8 mouse cellular contexts compared by ENCODE assay signal in genomic region chr5:30711147-30712001, GRCm38 (mm10). TPM values are rescaled to one million over a fixed set of nuclear protein-coding genes. Genes with fewer than 3 reads are reported as not detected.
DNase-seq lines count a peak whose midpoint lies in the region; ATAC-seq and TF ChIP-seq lines count a peak whose summit lies in the region.

Dpysl5 (plus strand) TSS chr5:30711564.

- H3K4me1 ChIP-seq in CH12.LX (ENCODE audit: control insufficient read depth in 1 of 2, insufficient read depth in 2 of 2) = peaks cover 15 to 43% of the 10 kb centered on the region in 2 experiments
- no peaks in the 10 kb centered on the region; the same call in 1 of the 2 replicates for H3K4me1 ChIP-seq in forebrain, embryonic 11.5 days (replicated peaks; ENCODE audit: control insufficient read depth, insufficient read depth, low read length)
- peaks cover 8 to 22% of the 10 kb centered on the region in 2 experiments; a peak in 3 of 4 replicates for H3K4me1 ChIP-seq in heart, embryonic 14.5 days (ENCODE audit: control insufficient read depth in 2 of 2, insufficient read depth in 2 of 2, low read length in 2 of 2)
- H3K4me1 ChIP-seq in liver, embryonic 11.5 days (replicated peaks; ENCODE audit: control insufficient read depth, insufficient read depth, low read length) = peaks cover 14% of the 10 kb centered on the region
- H3K4me1 ChIP-seq in stomach, embryonic 14.5 days (ENCODE audit: control insufficient read depth, insufficient read depth, low read length) = peaks cover 12% of the 10 kb centered on the region; the same call in 1 of the 2 replicates

- no peak for TF ChIP-seq RAD21 in CH12.LX (IDR thresholded peaks at IDR 0.05; ENCODE audit: low read depth, low read length)

- in situ Hi-C loops in CH12.LX (cut with MboI; ENCODE audit: low pct_ligation_motif_present, low pct_unique_long_range_greater_than_20kb, low sequenced_read_pairs) = no loop called here

- H3K9ac ChIP-seq in CH12.LX (ENCODE audit: insufficient read depth, low read depth) = no peak within 1 kb of the TSS; the same call in 1 of the 2 replicates
- H3K9ac ChIP-seq in forebrain, embryonic 11.5 days (ENCODE audit: low read length) = peak within 1 kb of the TSS; percentile 88
- peak within 1 kb of the TSS; percentile 64 for H3K9ac ChIP-seq in heart, embryonic 14.5 days (ENCODE audit: low read length)
- H3K9ac ChIP-seq in liver, embryonic 11.5 days (ENCODE audit: low read depth, low read length) = 0 out of 2 replicates have a peak within 1 kb of the TSS, but pooled peaks have one; percentile 13
- peak within 1 kb of the TSS; percentile 30; the same call in 1 of the 2 replicates for H3K9ac ChIP-seq in stomach, embryonic 14.5 days (replicated peaks; ENCODE audit: low read depth, low read length)

- peak; percentile 89 for ATAC-seq in forebrain, embryonic 11.5 days (replicated peaks; ENCODE audit: low FRiP score)
- ATAC-seq in heart, embryonic 14.5 days (ENCODE audit: insufficient number of reproducible peaks, insufficient read depth, low FRiP score, low read depth) = peak; percentile 55
- ATAC-seq in liver, embryonic 11.5 days (replicated peaks; ENCODE audit: low FRiP score) = peak; percentile 83
- ATAC-seq in stomach, embryonic 14.5 days (ENCODE audit: insufficient number of reproducible peaks, insufficient read depth, low FRiP score, low read depth) = peak; percentile 88

- TF ChIP-seq POLR2A in CH12.LX (IDR thresholded peaks at IDR 0.05; ENCODE audit: low read depth, low read length) = no peak
- TF ChIP-seq POLR2A in myocyte (IDR thresholded peaks at IDR 0.05; ENCODE audit: insufficient read length, low read depth) = no peak

- peak within 1 kb of the TSS in 2 of 3 experiments; percentile 32 to 62 for H3K4me3 ChIP-seq in CH12.LX (replicated peaks in 1 of 3; ENCODE audit: low read depth in 2 of 3, low read length in 2 of 3, poor library complexity in 1 of 3)
- H3K4me3 ChIP-seq in forebrain, embryonic 11.5 days (ENCODE audit: low read depth, low read length) = peak within 1 kb of the TSS; percentile 66
- peak within 1 kb of the TSS; percentile 46 to 53 for H3K4me3 ChIP-seq in heart, embryonic 14.5 days (ENCODE audit: control insufficient read depth in 1 of 2, insufficient read depth in 1 of 2, low read depth in 1 of 2, low read length in 2 of 2)
- peak within 1 kb of the TSS; percentile 48 for H3K4me3 ChIP-seq in liver, embryonic 11.5 days (ENCODE audit: low read depth, low read length)
- no peak within 1 kb of the TSS for H3K4me3 ChIP-seq in myocyte
- H3K4me3 ChIP-seq in stomach, embryonic 14.5 days (ENCODE audit: low read depth, low read length) = peak within 1 kb of the TSS; percentile 46

- H3K4me2 ChIP-seq in CH12.LX (ENCODE audit: insufficient read depth, low read depth, poor library complexity, severe bottlenecking) = peak within 1 kb of the TSS; percentile 85
- peak within 1 kb of the TSS; percentile 95 for H3K4me2 ChIP-seq in forebrain, embryonic 11.5 days (ENCODE audit: low read depth, low read length, severe bottlenecking)
- peak within 1 kb of the TSS; percentile 95 for H3K4me2 ChIP-seq in heart, embryonic 14.5 days (ENCODE audit: low read length)
- peak within 1 kb of the TSS; percentile 90 for H3K4me2 ChIP-seq in liver, embryonic 11.5 days
- peak within 1 kb of the TSS; percentile 36 for H3K4me2 ChIP-seq in myocyte (ENCODE audit: low read depth)
- peak within 1 kb of the TSS; percentile 96 for H3K4me2 ChIP-seq in stomach, embryonic 14.5 days (replicated peaks; ENCODE audit: low read depth, low read length)

- no peak within 1 kb of the TSS for H3K27ac ChIP-seq in CH12.LX (ENCODE audit: insufficient read depth, low read depth)
- peak within 1 kb of the TSS; percentile 65 for H3K27ac ChIP-seq in forebrain, embryonic 11.5 days (ENCODE audit: low read depth, low read length)
- no peak within 1 kb of the TSS for H3K27ac ChIP-seq in heart, embryonic 14.5 days (replicated peaks in 1 of 2; ENCODE audit: control insufficient read depth in 1 of 2, insufficient read depth in 1 of 2, low read depth in 2 of 2, low read length in 2 of 2)
- H3K27ac ChIP-seq in liver, embryonic 11.5 days (ENCODE audit: low read depth, low read length) = no peak within 1 kb of the TSS
- H3K27ac ChIP-seq in stomach, embryonic 14.5 days (ENCODE audit: low read length) = no peak within 1 kb of the TSS

- peak in 1 of 2 experiments; percentile 10; a peak in 2 of 4 replicates for TF ChIP-seq CTCF in CH12.LX (conservative IDR thresholded peaks at IDR 0.05 in 1 of 2, IDR thresholded peaks at IDR 0.05 in 1 of 2; ENCODE audit: low read depth in 2 of 2, low read length in 2 of 2)

- TF ChIP-seq EP300 in CH12.LX (IDR thresholded peaks at IDR 0.05; ENCODE audit: low read length) = no peak

- H3K36me3 ChIP-seq in CH12.LX (replicated peaks in 1 of 2; ENCODE audit: control insufficient read depth in 1 of 2, insufficient read depth in 1 of 2, low read length in 1 of 2) (no peaks in the 10 kb centered on the region), myocyte (ENCODE audit: control insufficient read depth, insufficient read depth) (no peaks in the 10 kb centered on the region)
- no peaks in the 10 kb centered on the region for H3K36me3 ChIP-seq in forebrain, embryonic 11.5 days (ENCODE audit: control insufficient read depth, insufficient read depth, low read length)
- H3K36me3 ChIP-seq in heart, embryonic 14.5 days (ENCODE audit: control insufficient read depth, insufficient read depth, low read length) = no peaks in the 10 kb centered on the region
- H3K36me3 ChIP-seq in liver, embryonic 11.5 days (ENCODE audit: control insufficient read depth, insufficient read depth, low read length) = no peaks in the 10 kb centered on the region
- no peaks in the 10 kb centered on the region for H3K36me3 ChIP-seq in stomach, embryonic 14.5 days (ENCODE audit: control insufficient read depth, insufficient read depth, low read length)

- H3ac ChIP-seq in myocyte (ENCODE audit: control insufficient read depth, insufficient read length) = no peak within 1 kb of the TSS

- WGBS in forebrain, embryonic 11.5 days = under 1% methylated on average over 70 of the region's 71 CpGs
- WGBS in heart, embryonic 14.5 days = under 1% methylated on average over 64 of the region's 71 CpGs
- 1% methylated on average over 71 of the region's 71 CpGs for WGBS in liver, embryonic 11.5 days
- 1% methylated on average over 67 of the region's 71 CpGs for WGBS in stomach, embryonic 14.5 days

- no peak for DNase-seq in CH12.LX (ENCODE audit: extremely low read depth)
- DNase-seq in c-Kit-positive CD71-positive TER-119-positive erythroid progenitor cells, embryonic 14.5 days (ENCODE audit: low spot score) = peak; percentile 37
- DNase-seq in forebrain, embryonic 11.5 days (ENCODE audit: low spot score) = peak; percentile 97
- peak; percentile 87 for DNase-seq in kidney, postnatal 10 days
- peak; percentile 75 for DNase-seq in liver, embryonic 11.5 days (ENCODE audit: low spot score)

- H3K79me2 ChIP-seq in CH12.LX (replicated peaks; ENCODE audit: control insufficient read depth, extremely low read depth, insufficient read depth, poor library complexity, severe bottlenecking) (no peaks in the 10 kb centered on the region), myocyte (ENCODE audit: control insufficient read depth, insufficient read depth) (no peaks in the 10 kb centered on the region)

- dilution Hi-C loops in CH12.LX (cut with MboI; ENCODE audit: extremely low pct_ligation_motif_present, extremely low pct_unique_long_range_greater_than_20kb, low sequenced_read_pairs) = no loop called here

- no peaks in the 10 kb centered on the region for H3K9me3 ChIP-seq in CH12.LX (replicated peaks; ENCODE audit: low read length)
- no peaks in the 10 kb centered on the region for H3K9me3 ChIP-seq in forebrain, embryonic 11.5 days (ENCODE audit: control insufficient read depth, low read length)
- H3K9me3 ChIP-seq in heart, embryonic 14.5 days (ENCODE audit: control insufficient read depth, low read length) = no peaks in the 10 kb centered on the region
- H3K9me3 ChIP-seq in liver, embryonic 11.5 days (ENCODE audit: control insufficient read depth, low read length) = no peaks in the 10 kb centered on the region
- H3K9me3 ChIP-seq in stomach, embryonic 14.5 days (ENCODE audit: control insufficient read depth, low read depth, low read length) = no peaks in the 10 kb centered on the region

- H3K27me3 ChIP-seq in CH12.LX (replicated peaks) (peaks cover 77% of the 10 kb centered on the region), myocyte (ENCODE audit: control insufficient read depth, insufficient read depth, insufficient read length) (peaks cover 59% of the 10 kb centered on the region)
- H3K27me3 ChIP-seq in forebrain, embryonic 11.5 days (ENCODE audit: control insufficient read depth, insufficient read depth, low read length) = no peaks in the 10 kb centered on the region
- peaks cover 70% of the 10 kb centered on the region for H3K27me3 ChIP-seq in heart, embryonic 14.5 days (ENCODE audit: control insufficient read depth, insufficient read depth, low read length)
- peaks cover 68% of the 10 kb centered on the region for H3K27me3 ChIP-seq in liver, embryonic 11.5 days (replicated peaks; ENCODE audit: control insufficient read depth, insufficient read depth, low read length)
- H3K27me3 ChIP-seq in stomach, embryonic 14.5 days (ENCODE audit: control insufficient read depth, insufficient read depth, low read length) = peaks cover 12% of the 10 kb centered on the region; the same call in 1 of the 2 replicates

TF ChIP-seq in CH12.LX, 34 proteins besides CTCF, POLR2A, EP300 and RAD21 (continues in another document):
- TF ChIP-seq ZC3H11A (IDR thresholded peaks at IDR 0.05; ENCODE audit: low read depth, low read length) (no peak), ZMIZ1 (IDR thresholded peaks at IDR 0.05; ENCODE audit: low read depth, low read length) (no peak), KAT2A (IDR thresholded peaks at IDR 0.05; ENCODE audit: insufficient replicate concordance, low read length) (no peak), MXI1 (IDR thresholded peaks at IDR 0.05; ENCODE audit: low read depth, low read length) (peak; percentile 43; the same call in 1 of the 2 replicates)

TF ChIP-seq in myocyte, 11 proteins besides CTCF, POLR2A, EP300 and RAD21 (continues in another document):
- TF ChIP-seq USF1 (IDR thresholded peaks at IDR 0.05; ENCODE audit: low read depth) (no peak), REST (IDR thresholded peaks at IDR 0.05; ENCODE audit: insufficient read depth, insufficient read length) (no peak), TCF12 (IDR thresholded peaks at IDR 0.05; ENCODE audit: insufficient read depth, poor library complexity, severe bottlenecking) (no peak), MYOG (IDR thresholded peaks at IDR 0.05; ENCODE audit: control insufficient read depth in 1 of 3, insufficient read depth in 1 of 3, insufficient read length in 2 of 3, low read depth in 2 of 3) (no peak)

RNA-seq across cellular contexts. Expression of gene Dpysl5, which starts in this region (rescaled TPM):
- total RNA-seq in CH12.LX (2012; rRNA removed) = 0.21 TPM in 1 of 2 replicates, not detected in the other
- total RNA-seq in CH12.LX (2014; rRNA removed) = not detected in 2 replicates
- not detected in 2 replicates for polyA plus RNA-seq in CH12.LX (2012; ENCODE audit: insufficient read length, low read depth)
- 91.8 and 97.0 TPM in 2 replicates for polyA plus RNA-seq in forebrain, embryonic 11.5 days (2014; fragmentation: Nextera tagmentation; extraction: Ambion mirVana)
- 1.6 and 3.3 TPM in 2 replicates for polyA plus RNA-seq in heart, embryonic 14.5 days (2014; fragmentation: Nextera tagmentation; extraction: Ambion mirVana)
- 1.3 and 1.6 TPM in 2 replicates for polyA plus RNA-seq in liver, embryonic 11.5 days (2014; fragmentation: Nextera tagmentation; extraction: Ambion mirVana)
- polyA plus RNA-seq in myocyte (2012; fragmentation: generic; extraction: Trizol) = 0.01 TPM
- 10.3 and 11.0 TPM in 2 replicates for polyA plus RNA-seq in stomach, embryonic 14.5 days (2014; fragmentation: Nextera tagmentation; extraction: Ambion mirVana)

Comparison
In these comparisons a context has a peak if more than half of its experiments do, and no peak if none do; other contexts are left out.
1. H3K4me2 ChIP-seq: peak in every context shown above with its lines; median percentile 96 in stomach, embryonic 14.5 days; 95 in forebrain, embryonic 11.5 days; 95 in heart, embryonic 14.5 days; 90 in liver, embryonic 11.5 days; 85 in CH12.LX; 36 in myocyte.